ENCODE assay signal across 13 mouse cellular contexts in the genomic region with DNA sequence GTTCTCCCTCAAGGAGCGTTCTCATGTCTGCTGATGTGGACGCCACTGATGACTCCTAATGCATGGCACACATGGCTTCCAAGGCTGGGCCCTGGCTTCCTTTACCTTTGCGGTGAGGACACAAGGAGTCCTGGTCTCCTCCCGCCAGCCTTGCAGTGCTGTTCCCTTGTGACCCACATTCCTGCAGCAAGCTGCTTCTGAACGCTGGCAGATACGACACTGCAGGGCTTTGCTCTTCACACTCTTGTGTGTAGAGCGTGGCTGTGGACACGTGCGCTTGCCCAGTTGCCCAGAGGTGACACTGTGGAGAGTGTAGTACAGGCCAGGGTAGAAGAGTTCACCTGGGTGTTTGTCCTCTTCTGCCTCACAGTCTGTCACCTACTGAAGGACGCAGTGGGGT. TPM values are rescaled to one million over a fixed set of nuclear protein-coding genes. Genes with fewer than 3 reads are reported as not detected.
DNase-seq lines count a peak whose midpoint lies in the region; ATAC-seq lines count a peak whose summit lies in the region.
"Had no signal": no experiment of that assay in that cellular context is flagged by ENCODE, and none has a peak within 500 bp of the region (broad histone marks: within the 10 kb centered on the region; RNA-seq: fewer than 3 reads in every experiment).

No protein-coding gene starts in this region.

- no peak overlapping the region for H3K4me2 ChIP-seq in hindbrain, embryonic 13.5 days
- H3K4me2 ChIP-seq in hindbrain, embryonic 11.5 days (replicated peaks; ENCODE audit: low read depth, low read length) = no peak overlapping the region
- H3K4me2 ChIP-seq: hindbrain, embryonic 15.5 days had no signal

- WGBS in hindbrain, embryonic 13.5 days = 73% methylated on average over 10 of the region's 10 CpGs
- 76% methylated on average over 10 of the region's 10 CpGs for WGBS in hindbrain, embryonic 11.5 days
- WGBS in embryonic facial prominence, embryonic 10.5 days = 76% methylated on average over 10 of the region's 10 CpGs

- no peak overlapping the region for H3K4me3 ChIP-seq in hindbrain, embryonic 13.5 days
- no peak overlapping the region for H3K4me3 ChIP-seq in hindbrain, embryonic 11.5 days (ENCODE audit: low read depth, low read length)
- no peak overlapping the region for H3K4me3 ChIP-seq in embryonic facial prominence, embryonic 10.5 days
- H3K4me3 ChIP-seq: hindbrain, embryonic 15.5 days had no signal

- H3K27ac ChIP-seq in hindbrain, embryonic 13.5 days = peak overlapping the region; percentile 70
- H3K27ac ChIP-seq in hindbrain, embryonic 11.5 days (ENCODE audit: low read depth, low read length) = no peak overlapping the region
- peak overlapping the region; percentile 32; the same call in 1 of the 2 replicates for H3K27ac ChIP-seq in embryonic facial prominence, embryonic 10.5 days (replicated peaks)
- H3K27ac ChIP-seq: hindbrain, embryonic 15.5 days; kidney, postnatal 0 days had no signal

- peak; percentile 66 for DNase-seq in cerebellum, adult 11-12 months
- no peak for DNase-seq in hindbrain, embryonic 11.5 days (ENCODE audit: low spot score)
- DNase-seq in embryonic facial prominence, embryonic 10.5 days (ENCODE audit: low spot score) = no peak
- peak; percentile 42 for DNase-seq in heart, postnatal 4 days
- DNase-seq in right cerebral cortex, postnatal 25 days = no peak
- DNase-seq in Muller cell, postnatal 12 days (ENCODE audit: inconsistent ontology term) = no peak
- DNase-seq: adrenal gland, postnatal 25 days; lung, adult 2 months; thymus, postnatal 36 days had no signal

- H3K36me3 ChIP-seq in hindbrain, embryonic 13.5 days = peaks cover 13% of the 10 kb centered on the region
- 0 out of 2 replicates have a peak, but pooled peaks cover 2% of the 10 kb centered on the region for H3K36me3 ChIP-seq in hindbrain, embryonic 11.5 days (ENCODE audit: control insufficient read depth, insufficient read depth, low read length)
- peaks cover 18% of the 10 kb centered on the region for H3K36me3 ChIP-seq in embryonic facial prominence, embryonic 10.5 days (replicated peaks)

- H3K9me3 ChIP-seq in hindbrain, embryonic 13.5 days = no peaks in the 10 kb centered on the region
- H3K9me3 ChIP-seq in hindbrain, embryonic 11.5 days (ENCODE audit: control insufficient read depth, low read length) = no peaks in the 10 kb centered on the region
- H3K9me3 ChIP-seq in embryonic facial prominence, embryonic 10.5 days = no peaks in the 10 kb centered on the region
- H3K9me3 ChIP-seq: hindbrain, embryonic 15.5 days had no signal

- peaks cover 80% of the 10 kb centered on the region for H3K4me1 ChIP-seq in hindbrain, embryonic 13.5 days (replicated peaks)
- 0 out of 2 replicates have a peak, but pooled peaks cover 9% of the 10 kb centered on the region for H3K4me1 ChIP-seq in hindbrain, embryonic 11.5 days (replicated peaks; ENCODE audit: control insufficient read depth, insufficient read depth, low read length)
- H3K4me1 ChIP-seq in embryonic facial prominence, embryonic 10.5 days = peaks cover 44% of the 10 kb centered on the region

- H3K27me3 ChIP-seq in hindbrain, embryonic 13.5 days = no peaks in the 10 kb centered on the region
- no peaks in the 10 kb centered on the region for H3K27me3 ChIP-seq in hindbrain, embryonic 11.5 days (ENCODE audit: control insufficient read depth, insufficient read depth, low read length)
- no peaks in the 10 kb centered on the region for H3K27me3 ChIP-seq in embryonic facial prominence, embryonic 10.5 days (replicated peaks; ENCODE audit: low read depth, poor library complexity, severe bottlenecking)
- H3K27me3 ChIP-seq: hindbrain, embryonic 15.5 days had no signal

- H3K9ac ChIP-seq in hindbrain, embryonic 13.5 days = no peak overlapping the region
- no peak overlapping the region for H3K9ac ChIP-seq in hindbrain, embryonic 11.5 days (ENCODE audit: low read depth, low read length)
- H3K9ac ChIP-seq: hindbrain, embryonic 15.5 days had no signal

- ATAC-seq in cerebellum, adult (ENCODE audit: insufficient number of reproducible peaks, low FRiP score, low TSS enrichment) = no peak
- no peak; the same call in 1 of the 2 replicates for ATAC-seq in hindbrain, embryonic 13.5 days (ENCODE audit: low FRiP score)
- no peak for ATAC-seq in hindbrain, embryonic 11.5 days (ENCODE audit: low FRiP score)

RNA-seq across cellular contexts. Expression of a gene that starts 49.7 kb away (rescaled TPM):
- polyA plus RNA-seq in hindbrain, embryonic 13.5 days (2015; fragmentation: Nextera tagmentation; extraction: Ambion mirVana) = 62.4 and 62.5 TPM in 2 replicates
- 54.3 and 57.0 TPM in 2 replicates for polyA plus RNA-seq in hindbrain, embryonic 11.5 days (2014; fragmentation: Nextera tagmentation; extraction: Ambion mirVana)
- 50.3 and 55.1 TPM in 2 replicates for polyA plus RNA-seq in embryonic facial prominence, embryonic 10.5 days (2016; fragmentation: Nextera tagmentation; extraction: Ambion mirVana)
- 100 to 1,000 TPM; 209 to 213 TPM for total RNA-seq in heart, postnatal 4 days (2021)

Comparison
In these comparisons a context has a peak if more than half of its experiments do, and no peak if none do; other contexts are left out.
1. DNase-seq: peak in cerebellum, adult 11-12 months (single experiment) and heart, postnatal 4 days (single experiment); none in hindbrain, embryonic 11.5 days (single experiment), embryonic facial prominence, embryonic 10.5 days (single experiment), right cerebral cortex, postnatal 25 days (single experiment) and Muller cell, postnatal 12 days (single experiment).